ENCODE assay signal across 8 mouse cellular contexts in the genomic region with DNA sequence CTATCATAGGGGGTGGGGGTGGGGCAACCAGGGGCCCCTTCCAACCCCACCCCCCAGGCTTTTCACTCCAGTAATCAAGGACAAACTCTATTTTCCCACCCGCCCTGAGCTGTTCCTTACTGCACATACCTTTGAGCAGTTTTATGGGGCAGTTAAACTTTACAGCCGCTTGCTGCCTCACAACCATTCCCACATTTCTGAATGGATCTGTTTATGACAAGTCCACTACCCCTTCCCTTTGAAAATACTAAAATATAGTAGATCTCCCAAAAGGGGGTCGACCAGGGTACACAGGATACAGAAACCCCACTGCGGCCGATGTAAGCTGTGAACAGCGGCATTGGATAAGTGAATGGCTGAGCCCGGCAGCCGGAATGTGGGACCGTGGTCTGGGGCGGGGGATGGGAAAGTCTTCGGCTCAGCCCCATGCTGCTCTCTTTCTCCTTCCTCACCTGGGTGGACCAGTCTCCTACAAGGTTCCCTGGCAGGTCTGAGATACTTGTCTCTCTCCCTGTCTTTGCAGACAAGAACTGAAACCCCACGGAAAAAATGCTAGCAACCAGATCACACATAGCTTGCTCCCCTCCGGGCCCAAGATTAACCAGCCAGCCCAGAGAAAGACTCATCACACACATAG. TPM values are rescaled to one million over a fixed set of nuclear protein-coding genes. Genes with fewer than 3 reads are reported as not detected.
DNase-seq lines count a peak whose midpoint lies in the region; ATAC-seq lines count a peak whose summit lies in the region.

No protein-coding gene starts in this region.

- H3K4me3 ChIP-seq in liver, embryonic 11.5 days (ENCODE audit: low read depth, low read length) = peak overlapping the region; percentile 52
- peak overlapping the region; percentile 6; the same call in 1 of the 2 replicates for H3K4me3 ChIP-seq in hindbrain, embryonic 11.5 days (ENCODE audit: low read depth, low read length)
- 0 out of 2 replicates have a peak overlapping the region, but pooled peaks have one; percentile 4 for H3K4me3 ChIP-seq in limb, embryonic 15.5 days
- H3K4me3 ChIP-seq in stomach, embryonic 14.5 days (ENCODE audit: low read depth, low read length) = peak overlapping the region; percentile 16

- DNase-seq in liver, embryonic 11.5 days (ENCODE audit: low spot score) = no peak
- no peak for DNase-seq in liver
- DNase-seq in hindbrain, embryonic 11.5 days (ENCODE audit: low spot score) = no peak
- DNase-seq in thymus, postnatal 25 days = no peak
- no peak for DNase-seq in right cerebral cortex, adult 18-20 months
- DNase-seq in spleen, adult 18-20 months = no peak

- 0 out of 2 replicates have a peak, but pooled peaks have one; percentile 7 for ATAC-seq in liver, embryonic 11.5 days (replicated peaks; ENCODE audit: low FRiP score)
- peak; percentile 21; the same call in 1 of the 2 replicates for ATAC-seq in hindbrain, embryonic 11.5 days (ENCODE audit: low FRiP score)
- ATAC-seq in limb, embryonic 15.5 days (ENCODE audit: insufficient number of reproducible peaks, low FRiP score, low TSS enrichment, low read depth) = peak; percentile 75
- peak; percentile 62; the same call in 1 of the 2 replicates for ATAC-seq in stomach, embryonic 14.5 days (ENCODE audit: insufficient number of reproducible peaks, insufficient read depth, low FRiP score, low read depth)

- H3K4me2 ChIP-seq in liver, embryonic 11.5 days = peak overlapping the region; percentile 69
- peak overlapping the region; percentile 21 for H3K4me2 ChIP-seq in hindbrain, embryonic 11.5 days (replicated peaks; ENCODE audit: low read depth, low read length)
- peak overlapping the region; percentile 42 for H3K4me2 ChIP-seq in limb, embryonic 15.5 days
- peak overlapping the region; percentile 39 for H3K4me2 ChIP-seq in stomach, embryonic 14.5 days (replicated peaks; ENCODE audit: low read depth, low read length)

- WGBS in liver, embryonic 11.5 days = 27% methylated on average over 13 of the region's 13 CpGs
- 18% methylated on average over 13 of the region's 13 CpGs for WGBS in hindbrain, embryonic 11.5 days
- WGBS in limb, embryonic 15.5 days = 3% methylated on average over 13 of the region's 13 CpGs
- WGBS in stomach, embryonic 14.5 days = 10% methylated on average over 13 of the region's 13 CpGs

- H3K36me3 ChIP-seq in liver, embryonic 11.5 days (ENCODE audit: control insufficient read depth, insufficient read depth, low read length) = no peaks in the 10 kb centered on the region
- no peaks in the 10 kb centered on the region for H3K36me3 ChIP-seq in hindbrain, embryonic 11.5 days (ENCODE audit: control insufficient read depth, insufficient read depth, low read length)
- no peaks in the 10 kb centered on the region for H3K36me3 ChIP-seq in limb, embryonic 15.5 days
- no peaks in the 10 kb centered on the region for H3K36me3 ChIP-seq in stomach, embryonic 14.5 days (ENCODE audit: control insufficient read depth, insufficient read depth, low read length)

- peak overlapping the region; percentile 63 for H3K9ac ChIP-seq in liver, embryonic 11.5 days (ENCODE audit: low read depth, low read length)
- 0 out of 2 replicates have a peak overlapping the region, but pooled peaks have one; percentile 44 for H3K9ac ChIP-seq in hindbrain, embryonic 11.5 days (ENCODE audit: low read depth, low read length)
- H3K9ac ChIP-seq in limb, embryonic 15.5 days = no peak overlapping the region
- peak overlapping the region; percentile 10; the same call in 1 of the 2 replicates for H3K9ac ChIP-seq in stomach, embryonic 14.5 days (replicated peaks; ENCODE audit: low read depth, low read length)

- H3K4me1 ChIP-seq in liver, embryonic 11.5 days (replicated peaks; ENCODE audit: control insufficient read depth, insufficient read depth, low read length) = peaks cover 30% of the 10 kb centered on the region
- peaks cover 20% of the 10 kb centered on the region for H3K4me1 ChIP-seq in hindbrain, embryonic 11.5 days (replicated peaks; ENCODE audit: control insufficient read depth, insufficient read depth, low read length)
- H3K4me1 ChIP-seq in limb, embryonic 15.5 days = peaks cover 14% of the 10 kb centered on the region
- H3K4me1 ChIP-seq in stomach, embryonic 14.5 days (ENCODE audit: control insufficient read depth, insufficient read depth, low read length) = peaks cover 13% of the 10 kb centered on the region; the same call in 1 of the 2 replicates

- no peaks in the 10 kb centered on the region for H3K9me3 ChIP-seq in liver, embryonic 11.5 days (ENCODE audit: control insufficient read depth, low read length)
- no peaks in the 10 kb centered on the region for H3K9me3 ChIP-seq in hindbrain, embryonic 11.5 days (ENCODE audit: control insufficient read depth, low read length)
- H3K9me3 ChIP-seq in limb, embryonic 15.5 days = no peaks in the 10 kb centered on the region
- H3K9me3 ChIP-seq in stomach, embryonic 14.5 days (ENCODE audit: control insufficient read depth, low read depth, low read length) = no peaks in the 10 kb centered on the region

- H3K27me3 ChIP-seq in liver, embryonic 11.5 days (replicated peaks; ENCODE audit: control insufficient read depth, insufficient read depth, low read length) = 0 out of 2 replicates have a peak, but pooled peaks cover 4% of the 10 kb centered on the region
- H3K27me3 ChIP-seq in hindbrain, embryonic 11.5 days (ENCODE audit: control insufficient read depth, insufficient read depth, low read length) = no peaks in the 10 kb centered on the region
- peaks cover 45% of the 10 kb centered on the region for H3K27me3 ChIP-seq in limb, embryonic 15.5 days
- 0 out of 2 replicates have a peak, but pooled peaks cover 4% of the 10 kb centered on the region for H3K27me3 ChIP-seq in stomach, embryonic 14.5 days (ENCODE audit: control insufficient read depth, insufficient read depth, low read length)

- peak overlapping the region; percentile 59 for H3K27ac ChIP-seq in liver, embryonic 11.5 days (ENCODE audit: low read depth, low read length)
- H3K27ac ChIP-seq in hindbrain, embryonic 11.5 days (ENCODE audit: low read depth, low read length) = no peak overlapping the region
- H3K27ac ChIP-seq in limb, embryonic 15.5 days = no peak overlapping the region
- H3K27ac ChIP-seq in stomach, embryonic 14.5 days (ENCODE audit: low read length) = no peak overlapping the region; the same call in 1 of the 2 replicates

RNA-seq across cellular contexts. Expression of a gene that starts 36.6 kb away (rescaled TPM):
- polyA plus RNA-seq in liver, embryonic 11.5 days (2014; fragmentation: Nextera tagmentation; extraction: Ambion mirVana) = 7.7 and 8.2 TPM in 2 replicates
- polyA plus RNA-seq in hindbrain, embryonic 11.5 days (2014; fragmentation: Nextera tagmentation; extraction: Ambion mirVana) = 104 and 109 TPM in 2 replicates
- 33.4 and 35.9 TPM in 2 replicates for polyA plus RNA-seq in limb, embryonic 15.5 days (2015; fragmentation: Nextera tagmentation; extraction: Ambion mirVana)
- polyA plus RNA-seq in stomach, embryonic 14.5 days (2014; fragmentation: Nextera tagmentation; extraction: Ambion mirVana) = 37.1 and 38.0 TPM in 2 replicates

Comparison
In these comparisons a context has a peak if more than half of its experiments do, and no peak if none do; other contexts are left out.
1. ATAC-seq: peak in every context shown above with its lines; median percentile 75 in limb, embryonic 15.5 days; 62 in stomach, embryonic 14.5 days; 21 in hindbrain, embryonic 11.5 days; 7 in liver, embryonic 11.5 days.